Mouse (Mus musculus) kidney, embryonic 14.5 days (tissue): ENCODE measurements at regions not wholly inside any gene's neighbourhood (a gene's known extent, or its start where the extent isn't known, plus 50 kb on each side); places are given as distances from the start of the nearest gene placed in this dataset.
A peak's percentile ranks its signal among the peaks of the same experiment; 100 is the strongest.

ENCODE experiments used
- ATAC-seq: fragments of 200-750 bp; cut with Nextera tagmentation; 2 replicates; pipeline ENCODE4 v1.8.0; 2017; ENCODE audit warnings: moderate number of reproducible peaks, mild to moderate bottlenecking, moderate TSS enrichment, moderate library complexity; ENCODE audit not compliant: low FRiP score, low TSS enrichment
- H3K27ac ChIP-seq: fragments of 300-500 bp; sonication (generic); 2 replicates; pipeline ENCODE4 v1.5.1; 2014; ENCODE audit warnings: low read depth, mild to moderate bottlenecking, low read length, moderate library complexity, mixed read lengths
- H3K27me3 ChIP-seq: fragments of 300-500 bp; sonication (generic); 2 replicates; pipeline ENCODE4 v1.6.1; 2014; ENCODE audit warnings: mild to moderate bottlenecking, low read length; ENCODE audit not compliant: control insufficient read depth, insufficient read depth
- H3K36me3 ChIP-seq: fragments of 300-500 bp; sonication (generic); 2 replicates; pipeline ENCODE4 v1.6.1; 2014; ENCODE audit warnings: low read length, mixed read lengths; ENCODE audit not compliant: control insufficient read depth, insufficient read depth
- H3K4me1 ChIP-seq: fragments of 300-500 bp; sonication (generic); 2 replicates; pipeline ENCODE4 v1.6.1; 2014; ENCODE audit warnings: low read length, mixed read lengths; ENCODE audit not compliant: control insufficient read depth, insufficient read depth
- H3K4me2 ChIP-seq: fragments of 300-500 bp; sonication (generic); replicated peaks from 2 replicates; pipeline ENCODE4 v1.6.1; 2014; ENCODE audit warnings: low read depth, mild to moderate bottlenecking, low read length
- H3K4me3 ChIP-seq: fragments of 300-500 bp; sonication (generic); 2 replicates; pipeline ENCODE4 v1.5.1; 2014; ENCODE audit warnings: mild to moderate bottlenecking, low read length
- H3K9ac ChIP-seq: fragments of 300-500 bp; sonication (generic); 2 replicates; pipeline ENCODE4 v1.6.1; 2014; ENCODE audit warnings: low read depth, mild to moderate bottlenecking, low read length, moderate library complexity
- H3K9me3 ChIP-seq: fragments of 300-500 bp; sonication (generic); 2 replicates; pipeline ENCODE4 v1.6.1; 2016; ENCODE audit warnings: low read length; ENCODE audit not compliant: control insufficient read depth
- WGBS: fragments of 180-500 bp; shearing (Covaris S2); extraction: QIAGEN DNeasy Blood & Tissue Kit; methylation state at CpG from one replicate; pipeline ENCODE4 v1.1.7; 2014; 5-methylcytosine and 5-hydroxymethylcytosine counted together

GRCm38 (mm10) chr12:54450369-54450768, 206.0 kb downstream of the Sptssa start:
- no peak overlapping the region for H3K4me2 ChIP-seq
- WGBS = 51% methylated on average over 10 of the region's 10 CpGs

DNA sequence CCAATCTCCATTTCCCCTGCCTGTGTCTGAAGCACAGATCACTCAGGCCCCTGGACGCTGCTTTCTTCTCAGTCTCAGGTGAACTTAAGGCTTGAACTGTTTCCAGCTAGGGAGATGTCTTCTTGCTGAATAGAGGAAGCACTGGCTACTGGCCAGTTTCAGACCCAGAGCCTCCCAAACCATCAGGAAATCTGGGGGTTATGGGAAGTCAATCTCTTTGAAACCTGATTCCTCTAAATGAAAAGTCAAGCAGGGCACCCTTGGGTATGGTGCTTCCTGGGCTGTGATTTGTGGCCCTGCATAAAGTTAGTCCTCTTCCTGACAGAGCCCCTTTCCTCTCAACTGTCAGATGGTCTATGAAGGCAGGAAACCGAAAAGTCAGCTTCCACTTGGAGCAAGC, 208.2 kb downstream of the Sptssa start:
- no peaks in the 10 kb centered on the region for H3K27me3 ChIP-seq
- H3K27ac ChIP-seq = no peak overlapping the region
- H3K4me2 ChIP-seq = no peak overlapping the region
- no peak overlapping the region for H3K4me3 ChIP-seq
- H3K36me3 ChIP-seq = no peaks in the 10 kb centered on the region
- H3K9ac ChIP-seq = no peak overlapping the region
- peaks cover 13% of the 10 kb centered on the region; the same call in 1 of the 2 replicates for H3K4me1 ChIP-seq
- H3K9me3 ChIP-seq = no peaks in the 10 kb centered on the region
- 14% methylated on average over 2 of the region's 2 CpGs for WGBS
- 0 out of 2 replicates have a peak, but pooled peaks have one; percentile 28 for ATAC-seq

More at GRCm38 (mm10) chr12:54450369-54450768, 206.0 kb downstream of the Sptssa start:
- Histone ChIP-seq H3K9me3 (no peaks in the 10 kb centered on the region), H3K4me1 (peaks cover 16% of the 10 kb centered on the region; the same call in 1 of the 2 replicates), H3K36me3 (no peaks in the 10 kb centered on the region), H3K27me3 (no peaks in the 10 kb centered on the region), H3K27ac (no peak overlapping the region), H3K9ac (no peak overlapping the region), H3K4me3 (no peak overlapping the region)
- ATAC-seq = no peak

DNA sequence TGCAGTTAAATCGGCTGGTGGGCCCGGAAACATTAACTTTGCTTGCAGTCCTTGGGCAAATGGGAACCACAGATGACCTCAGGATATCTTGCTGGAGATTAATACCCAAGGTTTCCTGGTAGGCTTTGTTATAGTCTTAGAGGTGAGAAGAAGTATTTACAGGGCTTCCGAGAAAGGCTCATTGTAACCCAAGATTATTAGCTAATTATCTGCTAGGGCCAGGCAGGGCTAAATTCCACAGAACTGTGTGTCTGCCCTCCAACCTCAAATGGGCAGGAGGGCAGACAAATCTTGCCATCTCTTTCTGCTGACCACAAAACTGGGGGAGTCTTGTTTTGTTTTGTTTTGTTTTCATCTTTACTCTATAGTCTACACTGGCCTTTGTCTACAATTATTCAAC, 209.0 kb downstream of the Sptssa start:
- peak overlapping the region; percentile 55; the same call in 1 of the 2 replicates for H3K27ac ChIP-seq
- H3K27me3 ChIP-seq = no peaks in the 10 kb centered on the region
- H3K36me3 ChIP-seq = no peaks in the 10 kb centered on the region
- 48% methylated on average over 3 of the region's 3 CpGs for WGBS
- no peak overlapping the region for H3K4me3 ChIP-seq
- H3K9ac ChIP-seq = no peak overlapping the region
- no peak overlapping the region for H3K4me2 ChIP-seq
- no peak for ATAC-seq
- H3K4me1 ChIP-seq = peaks cover 13% of the 10 kb centered on the region; the same call in 1 of the 2 replicates
- H3K9me3 ChIP-seq = no peaks in the 10 kb centered on the region

DNA sequence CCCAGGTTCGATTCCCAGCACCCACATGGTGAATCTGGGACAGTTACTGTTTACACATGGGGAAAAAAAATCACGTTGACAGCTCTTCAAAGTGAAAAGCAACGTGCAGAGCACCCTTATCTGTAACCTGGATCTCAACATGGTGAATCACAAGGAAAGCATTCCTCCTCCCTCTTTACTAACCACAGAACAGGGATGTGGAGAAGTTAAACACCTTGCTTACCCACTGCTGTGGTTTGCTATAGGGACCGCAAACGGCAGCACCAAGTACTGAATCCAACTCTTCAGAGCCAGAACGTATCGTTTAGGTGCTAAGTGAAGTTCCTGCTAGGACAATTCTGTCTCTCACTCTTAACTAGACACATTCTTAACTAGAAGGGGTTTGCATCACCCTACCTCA, 210.0 kb downstream of the Sptssa start:
- Histone ChIP-seq H3K4me1 (peaks cover 13% of the 10 kb centered on the region; the same call in 1 of the 2 replicates), H3K27ac (no peak overlapping the region), H3K4me2 (no peak overlapping the region), H3K36me3 (no peaks in the 10 kb centered on the region), H3K9ac (no peak overlapping the region), H3K27me3 (no peaks in the 10 kb centered on the region), H3K4me3 (no peak overlapping the region), H3K9me3 (no peaks in the 10 kb centered on the region)
- ATAC-seq = no peak
- WGBS = 89% methylated on average over 7 of the region's 7 CpGs

DNA sequence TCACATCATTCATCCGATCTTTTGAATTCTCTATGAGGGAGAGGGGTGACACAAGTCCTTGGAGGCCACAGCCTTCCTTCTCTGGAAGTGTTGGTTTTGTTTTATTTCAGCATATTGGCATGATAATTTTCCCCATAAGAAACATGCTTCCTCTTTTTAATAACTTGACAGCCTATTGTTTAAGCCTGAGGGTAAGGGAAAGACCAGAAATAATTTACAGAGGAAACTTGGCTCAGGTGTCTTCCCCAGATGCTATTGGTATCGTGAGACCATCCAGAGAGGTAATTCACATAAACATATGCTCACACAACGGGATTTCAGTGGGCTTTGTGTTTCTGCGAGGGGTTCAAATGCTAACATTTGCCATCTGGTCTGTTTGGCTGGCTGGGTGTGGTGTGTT, 212.0 kb downstream of the Sptssa start:
- 66% methylated on average over 4 of the region's 4 CpGs for WGBS
- no peak for ATAC-seq
- H3K9me3 ChIP-seq = no peaks in the 10 kb centered on the region
- peak overlapping the region; percentile 6; the same call in 1 of the 2 replicates for H3K27ac ChIP-seq
- no peak overlapping the region for H3K9ac ChIP-seq
- H3K36me3 ChIP-seq = no peaks in the 10 kb centered on the region
- no peaks in the 10 kb centered on the region for H3K27me3 ChIP-seq
- no peak overlapping the region for H3K4me3 ChIP-seq
- peaks cover 13% of the 10 kb centered on the region; the same call in 1 of the 2 replicates for H3K4me1 ChIP-seq
- H3K4me2 ChIP-seq = no peak overlapping the region

DNA sequence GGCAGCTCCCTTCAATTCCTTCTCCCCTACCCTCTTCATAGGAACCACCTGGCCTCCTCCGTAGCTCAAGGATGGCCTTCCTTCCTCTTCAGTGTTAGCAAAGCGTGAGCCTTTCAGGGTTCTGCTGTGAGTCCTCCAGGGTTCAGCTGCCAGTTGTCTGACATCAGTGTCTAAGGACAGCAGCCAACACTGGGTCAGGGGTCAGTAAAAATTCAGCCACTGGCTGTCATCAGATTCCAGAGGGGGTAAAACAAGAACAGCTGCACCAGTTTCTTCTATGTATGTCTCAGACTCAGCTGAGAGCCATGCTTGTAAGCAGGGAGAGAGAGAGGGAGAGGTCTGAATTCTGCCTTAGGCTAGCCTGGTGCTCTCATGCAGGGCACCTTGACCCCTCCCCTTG, 213.1 kb downstream of the Sptssa start:
- H3K9ac ChIP-seq = no peak overlapping the region
- peaks cover 11% of the 10 kb centered on the region; the same call in 1 of the 2 replicates for H3K4me1 ChIP-seq
- 0 out of 2 replicates have a peak, but pooled peaks have one; percentile 25 for ATAC-seq
- no peak overlapping the region for H3K4me2 ChIP-seq
- no peak overlapping the region for H3K27ac ChIP-seq
- H3K9me3 ChIP-seq = no peaks in the 10 kb centered on the region
- H3K4me3 ChIP-seq = no peak overlapping the region
- 46% methylated on average over 2 of the region's 2 CpGs for WGBS
- H3K27me3 ChIP-seq = no peaks in the 10 kb centered on the region
- H3K36me3 ChIP-seq = no peaks in the 10 kb centered on the region

DNA sequence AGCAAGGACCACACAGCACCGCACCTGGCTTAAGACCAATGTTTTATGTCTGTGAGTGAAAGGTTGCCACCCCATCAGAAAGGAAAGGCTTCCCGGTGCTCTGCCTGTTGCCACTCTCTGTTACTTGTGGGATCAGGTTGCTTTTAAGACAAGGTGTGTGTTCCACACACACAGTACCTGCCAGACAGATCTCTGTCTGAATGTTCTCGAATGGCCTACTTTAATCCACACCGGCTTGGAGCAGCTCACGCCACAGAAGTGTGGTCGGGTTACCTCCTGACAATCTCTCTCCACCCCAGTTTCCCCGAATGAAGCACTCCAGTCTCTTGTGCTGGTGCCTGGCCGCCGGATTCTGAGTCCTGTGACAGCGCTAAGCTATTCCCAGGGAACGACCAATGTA, 214.0 kb downstream of the Sptssa start:
- ATAC-seq = no peak
- no peak overlapping the region for H3K9ac ChIP-seq
- no peak overlapping the region for H3K27ac ChIP-seq
- H3K9me3 ChIP-seq = no peaks in the 10 kb centered on the region
- H3K27me3 ChIP-seq = no peaks in the 10 kb centered on the region
- no peaks in the 10 kb centered on the region for H3K36me3 ChIP-seq
- H3K4me3 ChIP-seq = no peak overlapping the region
- 59% methylated on average over 11 of the region's 11 CpGs for WGBS
- no peak overlapping the region for H3K4me2 ChIP-seq
- 0 out of 2 replicates have a peak, but pooled peaks cover 3% of the 10 kb centered on the region for H3K4me1 ChIP-seq

DNA sequence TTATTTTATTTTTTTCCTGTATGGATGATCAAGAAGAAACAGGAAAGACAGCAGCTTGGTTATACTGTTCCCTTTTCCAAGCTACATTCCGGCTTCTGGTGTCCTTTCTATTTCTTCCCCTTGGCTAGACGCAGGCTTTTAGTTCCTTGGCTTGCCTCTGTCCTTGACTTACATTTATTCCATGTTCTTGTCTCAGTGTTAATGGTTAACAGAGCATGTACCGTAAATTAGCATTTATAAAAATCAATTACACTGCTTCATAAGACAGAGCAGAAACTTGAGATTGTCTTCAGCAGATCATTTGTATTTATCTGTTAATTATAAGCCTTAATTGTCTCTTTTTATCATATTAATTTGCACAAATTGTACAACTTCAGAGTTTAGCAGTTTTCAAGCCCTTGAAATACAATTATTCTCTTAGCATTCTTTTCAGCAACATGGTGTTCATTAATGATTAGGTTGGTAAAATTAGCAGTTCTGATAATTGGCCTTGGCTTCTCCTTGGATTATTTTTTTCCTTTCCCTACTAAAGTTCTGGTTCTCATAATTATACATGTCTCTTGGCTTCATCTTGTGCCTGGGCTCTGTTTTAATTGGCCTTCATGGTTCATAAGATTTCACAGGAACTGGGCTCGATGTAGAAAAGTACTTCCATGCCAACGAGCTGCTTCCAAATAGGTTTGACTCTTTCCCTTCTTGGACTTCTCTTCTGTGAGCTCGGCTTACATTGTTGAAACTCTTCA, 215.4 kb downstream of the Sptssa start:
- Histone ChIP-seq H3K9ac (no peak overlapping the region), H3K4me2 (no peak overlapping the region), H3K9me3 (no peaks in the 10 kb centered on the region), H3K27me3 (no peaks in the 10 kb centered on the region), H3K4me3 (no peak overlapping the region), H3K4me1 (no peaks in the 10 kb centered on the region), H3K27ac (no peak overlapping the region), H3K36me3 (no peaks in the 10 kb centered on the region)
- no peak for ATAC-seq
- 60% methylated on average over 6 of the region's 6 CpGs for WGBS

DNA sequence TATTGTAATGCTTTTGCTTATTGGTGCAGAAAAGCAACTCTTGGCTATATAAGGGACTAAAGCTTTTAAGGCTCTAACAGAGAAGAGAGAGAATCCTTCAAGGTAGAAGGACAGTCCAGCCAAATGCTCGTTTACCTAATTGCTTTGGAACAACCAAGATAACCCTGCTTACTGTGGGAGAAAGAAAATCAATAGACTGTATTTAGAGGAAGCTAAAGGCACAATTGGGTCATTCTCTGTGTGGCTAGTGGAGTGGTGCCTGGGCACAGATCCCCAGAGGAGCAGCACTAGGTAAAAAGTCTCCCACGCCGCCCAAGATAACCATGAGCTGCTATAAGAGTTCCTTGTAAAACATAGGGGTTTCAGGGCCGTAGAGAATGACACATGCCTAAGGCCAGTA, 217.6 kb downstream of the Sptssa start:
- Histone ChIP-seq H3K27ac (no peak overlapping the region), H3K4me1 (no peaks in the 10 kb centered on the region), H3K36me3 (no peaks in the 10 kb centered on the region), H3K9ac (no peak overlapping the region), H3K27me3 (no peaks in the 10 kb centered on the region), H3K4me3 (no peak overlapping the region), H3K9me3 (no peaks in the 10 kb centered on the region), H3K4me2 (no peak overlapping the region)
- ATAC-seq = no peak
- 73% methylated on average over 4 of the region's 4 CpGs for WGBS
